Mouse (Mus musculus) R1 (cell line): ENCODE results near the gene Stpg4.

Experiments used
- DNase-seq: peaks from one replicate; pipeline ENCODE4 v3.0.0-alpha.2; 2018; ENCODE audit warnings: low read depth, low spot score

Stpg4 gene

DNA sequence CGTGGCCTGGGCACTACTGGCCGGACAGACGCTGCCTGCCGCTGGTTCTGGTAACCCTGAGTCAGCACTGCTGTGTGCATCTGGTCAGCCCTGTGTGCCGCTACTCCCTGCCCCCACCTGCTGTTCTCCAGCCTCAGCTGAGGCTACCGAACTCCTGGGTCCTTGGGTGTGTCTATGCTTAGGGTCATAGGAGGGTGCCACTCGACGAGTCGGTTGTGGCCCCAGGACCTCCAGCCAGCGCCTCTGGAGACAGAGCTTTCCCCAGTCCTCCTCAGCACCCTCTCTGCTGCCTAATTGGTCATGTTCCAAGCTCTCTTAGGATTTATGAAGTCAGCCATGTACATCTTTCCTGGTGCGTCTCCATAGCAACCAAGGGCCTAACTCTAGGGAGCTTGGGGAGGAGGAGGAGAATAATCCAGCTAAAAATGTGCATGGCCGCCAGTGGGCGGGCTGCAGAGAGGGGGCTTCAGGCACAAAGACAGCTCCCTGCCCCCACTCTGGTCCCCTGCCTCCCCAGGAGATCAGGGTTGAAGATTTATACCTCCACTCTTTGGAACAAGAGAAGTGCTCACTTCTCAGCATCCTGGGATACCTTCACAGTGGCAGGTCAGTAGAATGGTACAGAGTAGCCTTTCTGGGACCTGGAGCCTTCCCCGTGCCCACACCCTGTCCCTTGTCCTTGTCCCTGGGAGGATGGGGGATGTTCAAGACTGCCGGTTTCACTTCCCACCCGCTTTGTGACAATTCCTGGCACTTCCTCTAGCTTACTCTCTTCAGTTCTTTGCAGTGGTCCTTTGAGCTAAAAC lies 49.0 kb downstream of the Stpg4 start:
- DNase-seq: peak; percentile 83

DNA sequence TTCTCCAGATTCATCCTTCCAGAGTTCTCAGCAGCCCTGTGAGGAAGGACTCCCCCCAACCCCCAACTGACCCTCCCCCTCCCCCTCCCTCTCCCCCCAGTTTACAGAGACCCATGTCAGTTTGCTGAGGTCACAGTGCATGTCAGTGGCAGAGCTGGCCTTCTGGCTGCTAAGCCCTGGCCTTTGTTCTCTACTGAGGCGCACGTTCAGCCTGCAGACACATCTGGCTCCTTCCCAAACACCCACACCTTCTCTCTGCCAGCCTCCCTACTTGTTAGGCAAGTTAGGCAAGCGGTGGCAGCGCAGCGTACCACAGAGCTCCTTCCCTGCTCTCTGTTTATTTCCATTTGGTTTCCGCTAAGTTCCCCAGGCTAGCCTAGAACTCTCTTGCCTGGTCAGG lies 50.0 kb downstream of the Stpg4 start:
- DNase-seq: no peak

DNA sequence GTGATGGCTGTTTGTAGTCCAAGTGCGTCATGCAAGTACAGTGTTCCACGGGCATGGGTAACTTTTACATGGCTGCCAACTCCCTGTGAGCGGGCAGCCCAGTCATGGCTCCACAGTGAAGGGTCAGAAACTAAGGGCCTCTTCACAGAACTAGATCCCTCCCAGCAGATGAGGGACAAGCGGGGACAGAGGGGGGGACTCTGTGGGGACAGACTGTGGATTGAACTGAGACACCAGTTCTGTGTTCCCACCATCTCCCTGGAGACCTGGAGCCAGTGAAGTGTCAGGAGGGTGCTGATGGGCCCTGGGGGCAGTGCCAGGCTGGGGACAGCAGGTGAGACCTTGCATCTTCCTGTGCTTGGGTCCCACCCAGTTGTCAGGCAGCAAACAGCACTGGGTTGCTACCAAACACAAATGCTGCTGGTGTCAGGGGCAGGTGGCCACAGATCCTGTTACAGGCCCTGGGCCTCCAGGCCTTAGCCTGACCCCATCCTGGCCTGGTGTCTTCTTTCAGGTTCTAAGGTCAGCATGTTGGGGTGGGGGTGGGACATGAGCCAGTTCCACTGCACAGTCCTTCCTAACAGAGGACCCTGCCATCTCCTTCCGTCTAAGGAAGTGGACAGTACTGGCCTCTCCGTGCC lies 50.6 kb downstream of the Stpg4 start:
- no peak for DNase-seq

DNA sequence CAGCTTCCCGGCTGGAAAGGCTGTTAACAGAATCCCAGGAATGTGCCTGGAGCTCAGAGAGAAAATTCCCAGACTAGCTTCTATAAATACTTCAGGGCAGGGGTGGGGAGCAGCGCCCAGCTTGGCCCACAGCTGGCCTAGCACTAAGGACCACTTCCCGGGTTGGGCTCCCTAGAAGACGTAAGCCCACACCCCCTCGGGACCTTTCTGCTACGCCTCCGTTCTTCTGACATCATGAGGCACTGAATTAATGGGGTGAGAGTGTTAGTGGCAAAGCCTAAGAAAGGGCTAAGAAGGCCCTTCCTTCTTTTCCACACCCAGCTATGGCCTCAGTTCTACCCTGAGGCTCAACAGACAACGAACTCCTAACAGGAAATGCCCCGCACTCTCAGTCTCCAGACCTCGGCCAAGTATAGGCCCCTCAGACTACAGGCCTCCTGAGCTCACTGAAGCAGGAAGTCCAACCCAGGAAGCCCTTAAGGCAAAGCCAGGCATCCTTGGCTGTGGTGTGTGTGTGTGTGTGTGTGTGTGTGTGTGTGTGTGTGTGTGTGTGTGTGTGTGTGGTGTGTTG lies 51.5 kb downstream of the Stpg4 start:
- DNase-seq: no peak

DNA sequence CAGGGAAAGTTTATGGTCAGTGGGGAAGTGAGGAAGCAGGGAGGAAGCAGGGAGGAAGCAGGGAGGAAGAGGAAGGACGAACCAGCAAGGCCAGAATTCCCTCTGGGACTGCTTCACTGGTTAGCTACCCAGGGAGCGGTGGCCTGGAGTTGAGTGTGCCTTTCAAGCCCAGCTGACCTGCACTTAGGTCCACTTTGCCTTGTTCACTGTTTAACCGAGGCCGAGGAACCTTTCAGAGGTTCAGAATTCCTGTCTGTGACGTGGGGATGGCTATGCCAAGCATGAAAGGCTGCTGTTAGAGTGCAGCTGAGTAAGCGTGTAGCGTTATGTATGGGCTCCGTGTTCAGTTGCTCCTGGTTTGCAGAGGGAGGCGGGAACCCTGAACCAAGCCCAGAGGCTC lies 54.2 kb downstream of the Stpg4 start:
- DNase-seq: no peak

DNA sequence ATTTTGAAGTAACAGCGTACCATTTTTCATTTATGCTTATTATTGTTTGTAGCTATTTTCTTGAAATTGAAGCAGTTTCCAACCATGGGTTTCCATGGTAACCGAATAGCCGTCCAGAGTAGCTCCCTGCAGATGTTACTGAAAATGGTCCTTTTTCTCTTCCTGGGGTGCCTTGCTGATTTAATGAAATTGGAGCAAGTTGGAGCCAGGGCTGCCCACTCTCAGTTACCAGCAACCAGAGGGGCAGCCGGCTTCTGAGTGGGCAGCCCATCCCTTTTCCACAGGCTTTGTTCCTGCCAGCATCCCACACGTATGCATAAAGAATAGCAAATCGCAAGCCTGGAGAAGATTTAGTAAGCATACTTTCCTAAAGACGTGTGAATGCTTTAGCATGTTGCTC lies 55.4 kb downstream of the Stpg4 start:
- no peak for DNase-seq

DNA sequence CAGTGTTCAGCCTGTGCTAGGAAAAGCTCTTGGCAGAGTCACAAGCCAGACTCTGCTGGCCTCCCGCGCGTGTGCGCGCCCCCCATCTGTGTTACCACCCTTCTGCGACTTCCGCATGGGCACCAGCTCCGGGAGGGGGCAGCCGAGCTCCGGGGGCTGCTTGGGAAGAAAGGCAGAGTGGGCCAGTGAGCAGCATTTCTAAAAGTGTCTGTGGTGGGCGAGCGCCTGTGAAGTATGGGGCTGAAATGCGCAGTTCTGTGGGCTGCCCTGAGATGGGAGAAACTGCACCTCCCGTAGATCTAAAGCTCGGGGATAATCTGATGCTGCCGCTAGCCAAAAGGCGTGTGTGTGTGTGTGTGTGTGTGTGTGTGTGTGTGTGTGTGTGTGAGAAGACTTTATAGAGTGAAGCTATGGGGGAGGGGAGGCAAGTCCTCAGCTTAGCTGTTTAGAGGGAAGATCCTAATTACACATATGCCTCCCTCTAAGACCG lies 58.2 kb downstream of the Stpg4 start:
- DNase-seq: no peak

DNA sequence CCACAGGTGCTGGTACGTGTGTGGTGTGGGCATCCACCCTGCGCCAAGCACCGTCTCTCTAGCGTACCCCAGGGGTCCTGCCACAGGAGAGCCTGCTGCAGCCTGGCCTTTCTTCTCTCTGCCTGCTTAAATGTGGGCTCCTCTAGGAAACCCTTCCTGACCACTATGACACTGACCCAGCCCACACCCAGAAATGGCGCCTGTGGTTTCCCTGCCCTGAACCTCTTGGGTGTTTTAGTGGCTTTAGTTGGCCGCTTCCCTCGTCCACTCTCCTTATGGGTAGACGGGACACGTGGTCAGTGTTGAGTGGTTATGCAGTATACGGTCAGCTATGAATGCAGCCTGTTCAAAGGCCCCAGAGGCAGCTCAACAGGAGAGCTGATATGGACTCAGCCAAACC lies 59.1 kb downstream of the Stpg4 start:
- no peak for DNase-seq

DNA sequence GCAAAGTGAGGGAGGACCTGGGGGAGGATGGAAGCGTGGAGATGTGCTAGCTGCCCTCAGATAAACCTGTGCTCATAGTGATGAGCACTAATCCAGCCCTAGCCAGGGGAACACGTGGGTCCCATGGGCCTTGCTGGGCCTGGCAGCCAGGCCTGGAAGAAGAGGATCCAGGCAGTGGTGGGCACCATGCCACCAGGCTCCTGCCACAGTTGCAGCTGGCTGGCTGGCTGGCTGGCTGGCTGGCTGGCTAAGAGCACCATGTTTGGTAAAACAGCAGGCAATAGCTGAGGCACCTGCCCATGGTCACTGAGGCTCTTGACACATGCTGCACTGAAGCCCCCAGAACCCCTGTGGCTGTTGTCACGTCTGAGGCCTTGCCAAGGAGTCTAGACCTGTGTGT lies 59.9 kb downstream of the Stpg4 start:
- DNase-seq: no peak

DNA sequence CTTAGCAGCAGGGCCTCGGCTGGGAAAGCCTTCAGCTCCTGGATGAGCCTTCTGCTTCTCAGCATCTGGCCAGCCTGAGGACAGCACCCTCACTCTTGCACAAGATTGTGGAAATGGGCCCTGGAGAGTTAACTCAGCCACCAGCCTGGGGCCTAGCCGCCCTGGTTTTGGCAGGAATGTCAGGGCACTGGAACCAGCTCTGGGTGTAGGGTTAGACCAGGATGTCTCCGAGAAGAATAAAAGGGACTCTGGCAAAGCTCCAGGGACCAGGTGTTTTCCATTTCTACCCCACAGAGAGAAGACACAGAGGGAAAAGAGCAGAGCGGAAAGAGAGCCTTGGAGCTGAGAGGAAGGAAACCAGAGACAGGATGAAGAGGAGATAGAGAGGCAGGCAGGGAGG lies 60.3 kb downstream of the Stpg4 start:
- no peak for DNase-seq

DNA sequence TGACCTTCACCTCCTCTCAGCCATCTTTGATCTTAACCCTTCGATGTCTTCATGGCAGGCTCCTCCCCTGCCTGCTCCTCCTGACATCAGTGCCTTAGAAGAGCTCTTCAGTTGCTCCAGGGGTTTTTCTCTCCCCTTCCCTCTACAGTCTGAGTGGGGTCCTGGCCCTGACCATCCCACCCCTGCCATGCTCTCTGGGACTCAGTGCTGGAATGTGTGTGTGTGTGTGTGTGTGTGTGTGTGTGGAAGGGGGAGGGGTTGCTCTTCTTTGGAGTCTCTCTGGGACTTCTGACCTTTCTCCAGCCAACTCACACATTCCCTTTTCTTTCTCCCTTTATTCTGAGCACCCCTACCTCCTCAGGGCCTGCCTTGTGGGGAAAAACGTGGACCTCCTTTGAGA lies 61.0 kb downstream of the Stpg4 start:
- peak; percentile 61 for DNase-seq

DNA sequence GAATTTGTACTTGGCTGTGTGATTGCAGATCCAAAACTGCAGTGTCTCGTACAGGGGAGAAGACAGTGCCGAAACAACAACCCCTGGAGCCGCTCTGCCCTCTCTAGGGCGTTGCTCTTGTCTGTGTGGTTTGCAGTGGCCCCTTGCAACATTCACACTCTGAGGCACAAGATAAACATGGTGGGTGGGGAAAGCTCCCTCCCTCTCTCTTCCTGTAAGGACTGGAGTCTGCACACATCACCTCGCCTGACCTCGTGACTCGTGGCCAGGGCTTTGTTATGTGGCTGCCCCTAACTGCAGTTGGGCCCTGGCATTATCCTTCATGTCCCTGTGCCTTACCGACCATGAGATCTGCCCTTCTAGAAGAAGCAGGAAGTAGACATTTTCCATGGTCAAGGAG lies 62.3 kb downstream of the Stpg4 start:
- DNase-seq: no peak

DNA sequence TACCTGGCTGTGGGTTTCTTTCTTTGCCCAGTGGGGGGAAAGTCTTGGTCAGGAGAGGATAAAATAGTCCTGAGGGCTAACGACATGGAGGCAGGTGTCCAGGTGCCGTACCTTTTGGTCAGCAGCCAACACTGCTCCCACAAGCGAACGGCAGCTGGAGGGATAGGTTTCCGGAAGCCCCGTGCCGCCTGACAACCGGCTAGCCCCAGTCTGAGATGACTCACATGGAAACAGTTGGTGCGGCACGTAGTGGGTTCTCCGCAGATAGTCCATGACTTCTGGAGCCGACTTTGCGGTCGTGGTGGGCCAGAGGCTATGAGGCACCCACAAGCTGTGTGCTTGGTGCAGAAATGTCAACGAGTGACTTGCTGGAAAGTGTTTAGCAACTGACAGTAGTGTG lies 63.4 kb downstream of the Stpg4 start:
- DNase-seq: no peak

DNA sequence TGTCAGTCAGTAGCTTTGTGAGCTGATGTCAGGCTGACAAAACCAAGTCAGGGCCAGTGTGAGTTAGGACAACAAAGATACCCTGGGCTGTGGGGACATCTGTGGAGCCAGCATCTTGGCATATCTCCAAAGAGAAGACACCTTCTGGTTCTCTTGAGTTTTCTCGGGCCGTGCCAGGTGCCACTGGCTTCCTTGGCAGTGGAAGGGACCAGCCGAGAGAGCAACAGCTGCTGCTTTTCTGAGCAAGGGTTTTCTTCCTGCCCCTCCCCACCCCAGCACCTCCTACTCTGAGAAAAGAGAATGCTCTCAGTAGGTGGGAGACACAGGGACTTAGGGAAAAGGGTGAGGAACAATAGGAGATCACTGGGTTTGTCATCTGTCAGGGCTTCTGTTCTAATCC lies 66.4 kb downstream of the Stpg4 start:
- DNase-seq: peak; percentile 50

DNA sequence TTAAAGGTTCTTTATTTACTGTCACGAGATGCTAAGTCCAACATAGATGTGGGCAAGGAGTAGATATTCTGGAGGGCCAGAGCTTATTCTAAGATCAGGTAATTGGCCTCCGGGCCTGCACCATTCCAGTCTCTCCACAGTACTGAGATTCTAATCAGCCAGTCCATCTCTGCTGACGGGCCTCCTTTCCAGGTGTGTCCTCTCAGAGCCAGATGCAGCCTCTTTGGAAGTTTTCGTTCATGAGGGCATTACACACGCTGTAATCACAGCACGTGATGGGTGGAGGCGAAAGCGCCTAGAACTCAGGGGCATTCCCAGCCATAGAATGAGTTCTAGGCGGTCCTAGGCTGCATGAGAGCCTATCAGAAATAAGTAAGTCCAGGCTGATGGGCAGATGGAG lies 70.0 kb downstream of the Stpg4 start:
- no peak for DNase-seq

DNA sequence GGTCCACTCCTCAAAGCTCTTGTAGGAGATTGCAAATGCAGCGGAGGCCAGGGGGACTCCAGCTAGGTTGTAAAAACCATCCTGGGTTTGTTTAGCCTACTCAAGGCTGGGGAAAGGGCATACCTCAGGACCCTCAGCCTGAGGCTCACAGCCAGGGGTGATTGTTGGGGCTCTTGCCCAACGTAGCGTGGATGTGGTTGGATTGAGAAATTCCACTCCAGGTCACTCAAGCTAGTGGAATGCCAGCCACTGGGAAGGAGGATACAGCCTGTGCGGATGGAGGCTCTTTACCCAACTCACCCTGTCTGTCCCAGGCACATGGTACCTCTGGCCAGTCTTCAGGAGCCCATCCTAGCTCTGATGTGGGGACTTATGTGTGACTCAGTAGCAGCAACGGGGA lies 71.3 kb downstream of the Stpg4 start:
- DNase-seq: no peak

DNA sequence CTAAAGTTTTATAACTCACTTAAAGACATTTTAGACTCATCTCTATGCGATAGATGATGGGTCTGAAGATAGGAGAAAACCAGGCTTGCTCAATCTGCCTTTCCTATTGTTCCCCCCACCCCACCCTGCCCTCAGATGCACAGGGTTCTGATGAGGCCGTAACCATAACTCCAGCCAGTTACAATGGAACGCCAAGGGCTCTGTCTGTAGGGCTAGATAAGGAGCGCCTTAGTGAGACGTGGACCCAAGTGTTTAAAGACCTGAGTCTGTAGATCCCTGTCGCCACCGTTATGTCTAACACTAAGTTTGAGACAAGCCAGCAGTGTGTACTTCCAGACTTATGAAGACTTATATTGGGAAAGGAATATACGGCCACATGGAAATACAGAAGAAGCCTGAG lies 72.1 kb downstream of the Stpg4 start:
- no peak for DNase-seq

DNA sequence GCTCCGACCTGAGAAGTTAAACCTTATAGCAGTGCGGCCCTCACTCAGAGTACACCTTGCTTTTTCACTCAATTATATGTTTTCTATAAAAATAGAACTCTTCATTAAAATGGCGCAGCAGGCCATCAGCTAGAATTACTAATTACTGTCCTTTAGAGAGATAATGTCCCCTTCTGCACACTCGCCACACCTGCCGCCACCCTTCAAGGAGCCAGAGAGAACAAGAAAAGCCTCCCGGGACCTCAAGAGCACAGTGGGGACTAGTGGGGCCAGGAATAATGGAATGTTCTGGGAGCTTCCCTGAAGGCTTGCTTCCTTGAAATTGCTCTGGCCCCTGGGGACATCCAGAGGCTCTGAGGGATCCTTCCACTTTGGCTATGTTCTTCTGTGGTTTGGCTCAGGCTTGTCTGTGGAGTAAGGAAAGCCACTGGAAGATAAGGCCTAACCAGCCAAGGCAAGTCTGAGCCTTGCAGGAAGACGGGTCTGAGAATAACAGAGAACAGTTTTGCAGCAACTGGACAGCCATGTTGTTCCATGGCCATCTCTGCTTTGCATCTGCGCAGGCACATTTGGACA lies 73.7 kb downstream of the Stpg4 start:
- DNase-seq: no peak

DNA sequence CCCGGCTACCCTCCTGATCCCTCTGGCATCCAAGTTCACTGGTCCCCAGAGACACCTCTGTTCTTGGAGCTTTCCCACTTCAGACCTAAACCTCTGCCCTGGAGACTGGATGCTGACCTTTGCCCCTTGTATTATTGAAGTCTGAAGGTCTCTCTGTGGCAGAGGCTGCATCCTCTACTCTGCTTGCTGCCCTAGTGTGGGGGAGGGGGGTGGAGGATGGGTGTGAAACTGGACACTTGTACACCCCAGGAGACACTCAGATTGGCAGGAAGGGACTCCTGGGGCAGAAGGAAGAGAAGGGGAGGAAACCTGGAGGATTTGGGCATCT lies 74.7 kb downstream of the Stpg4 start:
- DNase-seq: no peak

DNA sequence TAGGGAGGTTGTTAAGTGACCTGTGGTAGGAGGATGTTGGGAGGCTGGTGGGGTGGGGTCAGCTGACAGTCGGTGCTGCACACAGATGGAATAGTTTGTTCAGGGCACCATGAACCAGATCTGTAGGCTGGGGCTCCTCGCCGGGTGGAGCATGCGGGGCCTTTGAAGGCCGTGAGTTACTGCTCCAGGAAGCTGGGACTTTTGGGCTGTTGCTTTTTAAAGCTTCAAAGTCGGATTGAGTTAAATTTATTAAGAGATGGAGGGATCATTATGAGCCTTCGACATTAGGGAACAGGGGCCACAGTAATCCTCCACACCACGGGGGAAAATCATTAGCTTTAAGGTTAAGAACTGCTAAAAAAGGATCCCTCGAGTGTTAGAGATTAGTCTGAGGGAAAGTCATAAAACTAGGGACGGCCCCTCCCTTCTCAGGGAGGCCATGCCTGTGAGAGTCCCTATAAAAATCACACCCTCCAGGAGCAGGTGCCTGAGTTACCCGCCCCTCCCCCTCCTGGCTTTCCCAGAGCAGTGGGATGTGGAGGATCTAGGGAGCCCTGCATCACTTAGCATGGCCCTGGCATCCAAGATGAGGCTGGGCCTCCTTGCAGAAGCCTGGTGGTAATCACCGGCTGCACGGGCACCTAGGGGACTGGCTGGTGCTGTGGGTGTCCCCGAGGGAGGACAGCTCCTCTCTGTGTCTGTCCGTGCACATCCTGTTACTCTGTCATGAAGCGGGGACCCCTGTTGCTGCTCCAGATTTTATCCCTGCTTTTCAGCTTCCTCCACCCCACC lies 75.2 kb downstream of the Stpg4 start:
- DNase-seq: no peak

DNA sequence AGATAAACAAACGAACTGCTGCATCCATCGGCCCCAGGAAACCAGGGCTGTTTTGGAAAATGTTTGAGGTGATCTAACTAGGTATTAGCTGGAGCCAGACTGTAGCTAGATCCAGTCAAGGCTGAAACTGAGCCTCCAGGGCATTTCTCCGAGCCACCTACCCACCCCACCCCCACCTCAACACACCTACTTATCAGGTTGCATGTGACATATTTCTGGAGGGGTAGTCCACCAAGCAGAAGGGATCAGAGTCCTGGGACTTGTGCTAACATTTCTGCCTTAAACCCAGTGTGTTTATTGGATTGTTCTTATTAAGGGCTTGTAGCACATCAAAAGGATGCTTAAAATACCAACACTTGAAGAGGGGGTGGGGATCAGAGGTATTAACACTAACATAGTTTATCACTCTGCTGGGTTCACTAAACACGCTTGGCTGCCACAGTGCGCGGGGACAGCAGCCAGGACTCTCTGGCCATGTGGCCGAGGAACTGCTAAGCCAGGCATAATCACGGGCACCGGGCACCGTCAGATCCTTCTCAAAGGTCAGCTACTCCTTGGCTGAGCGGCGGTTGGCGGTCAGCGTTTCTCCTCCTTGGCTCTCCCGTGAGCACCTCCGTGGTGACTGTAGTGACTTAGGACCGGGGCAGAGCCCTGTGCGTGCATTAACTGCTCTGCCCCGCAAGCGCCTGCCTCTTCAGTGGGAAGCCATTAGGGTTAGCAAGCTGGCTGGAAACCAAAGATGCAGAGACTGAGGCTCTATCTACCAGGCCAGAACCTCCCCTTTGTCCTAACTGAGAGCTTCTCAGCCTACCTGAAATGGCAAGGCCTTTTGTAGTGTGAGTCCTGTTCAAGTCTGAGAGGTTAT lies 76.1 kb downstream of the Stpg4 start:
- DNase-seq: no peak
